Mouse (Mus musculus) testis, adult 2 months (tissue): ENCODE results near the gene Ahnak2.

Experiments
- CTCF ChIP-seq: fragments of 200-500 bp; IDR thresholded peaks from 2 replicates; pipeline ENCODE4 v1.5.1; 2012; ENCODE audit warnings: low read depth, mild to moderate bottlenecking, inconsistent platforms, low read length, moderate library complexity; ENCODE audit not compliant: control insufficient read depth, insufficient read depth, insufficient replicate concordance
- POLR2A ChIP-seq: fragments of 200-500 bp; IDR thresholded peaks from 2 replicates; pipeline ENCODE4 v1.6.1; 2012; ENCODE audit warnings: low read depth, mild to moderate bottlenecking, inconsistent platforms, low read length, moderate library complexity; ENCODE audit not compliant: control insufficient read depth

DNA sequence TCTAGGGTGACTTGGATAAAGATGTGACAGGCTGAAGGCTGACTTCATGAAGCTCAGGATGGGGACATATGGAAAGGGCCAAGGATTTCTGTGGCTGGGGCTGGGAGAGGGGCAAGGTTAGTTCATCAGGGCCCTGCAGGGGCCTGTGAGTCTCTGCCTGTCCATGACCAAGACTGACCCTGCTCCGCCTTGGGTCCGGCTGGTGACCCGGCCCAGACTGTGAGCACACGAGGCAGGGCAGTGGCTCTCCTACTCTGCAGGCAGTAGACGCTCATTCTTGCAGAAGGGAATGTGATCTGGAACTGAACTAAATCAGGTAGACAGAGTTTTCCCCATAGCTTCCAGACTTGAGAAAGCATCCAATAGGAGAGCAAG lies 5.7 kb upstream of the Ahnak2 start:
- TF ChIP-seq CTCF (no peak), POLR2A (no peak)
